Mouse (Mus musculus) limb, embryonic 14.5 days (tissue): Measurements from ENCODE around the gene Tmed11. TPM values are rescaled to one million over a fixed set of nuclear protein-coding genes. Genes with fewer than 3 reads are reported as not detected.

Experiments used
- ATAC-seq: fragments of 200-750 bp; cut with Nextera tagmentation; 2 replicates; pipeline ENCODE4 v1.8.0; 2017; ENCODE audit warnings: low read depth, moderate number of reproducible peaks, moderate TSS enrichment; ENCODE audit not compliant: low FRiP score
- DNase-seq: peaks from one replicate; pipeline ENCODE4 v3.0.0-alpha.2; 2015; ENCODE audit warnings: low spot score
- H3K27ac ChIP-seq: fragments of 300-500 bp; sonication (generic); replicated peaks from 2 replicates; pipeline ENCODE4 v1.5.1; 2014; ENCODE audit warnings: low read depth, mild to moderate bottlenecking, low read length, moderate library complexity, mixed read lengths
- H3K27me3 ChIP-seq: fragments of 300-500 bp; sonication (generic); 2 replicates; pipeline ENCODE4 v1.6.1; 2014; ENCODE audit warnings: low read length, mixed read lengths; ENCODE audit not compliant: control insufficient read depth, insufficient read depth
- H3K36me3 ChIP-seq: fragments of 300-500 bp; sonication (generic); 2 replicates; pipeline ENCODE4 v1.6.1; 2014; ENCODE audit warnings: mild to moderate bottlenecking, low read length, moderate library complexity, mixed read lengths; ENCODE audit not compliant: control insufficient read depth, insufficient read depth
- H3K4me1 ChIP-seq: fragments of 300-500 bp; sonication (generic); 2 replicates; pipeline ENCODE4 v1.6.1; 2014; ENCODE audit warnings: antibody characterized with exemption, low read length, mixed read lengths; ENCODE audit not compliant: control insufficient read depth, insufficient read depth
- H3K4me2 ChIP-seq: fragments of 300-500 bp; sonication (generic); replicated peaks from 2 replicates; pipeline ENCODE4 v1.6.1; 2014; ENCODE audit warnings: low read depth, mild to moderate bottlenecking, low read length, moderate library complexity; ENCODE audit not compliant: severe bottlenecking
- H3K4me3 ChIP-seq: fragments of 300-500 bp; sonication (generic); replicated peaks from 2 replicates; pipeline ENCODE4 v1.5.1; 2014; ENCODE audit warnings: low read length
- H3K9ac ChIP-seq: fragments of 300-500 bp; sonication (generic); 2 replicates; pipeline ENCODE4 v1.6.1; 2014; ENCODE audit warnings: mild to moderate bottlenecking, low read depth, low read length, moderate library complexity; ENCODE audit not compliant: severe bottlenecking
- H3K9me3 ChIP-seq: fragments of 300-500 bp; sonication (generic); 2 replicates; pipeline ENCODE4 v1.6.1; 2016; ENCODE audit warnings: low read length; ENCODE audit not compliant: control insufficient read depth
- POLR2A ChIP-seq: fragments of 200-500 bp; IDR thresholded peaks from 2 replicates; pipeline ENCODE4 v1.8.0; 2012; ENCODE audit warnings: inconsistent platforms, mild to moderate bottlenecking, moderate library complexity, borderline replicate concordance; ENCODE audit not compliant: insufficient read depth, insufficient read length; ENCODE audit errors: extremely low read depth
- WGBS: fragments of 180-500 bp; shearing (Covaris S2); extraction: QIAGEN DNeasy Blood & Tissue Kit; methylation state at CpG from one replicate; pipeline ENCODE4 v1.1.7; 2014; 5-methylcytosine and 5-hydroxymethylcytosine counted together
- polyA plus RNA-seq, 2 experiments: library from polyadenylated mRNA; depleted of rRNA in 1 of 2; stranded (reverse) in 1 of 2; unstranded in 1 of 2; fragments of >200 nt; fragmentation: Nextera tagmentation in 1 of 2; extraction: Ambion mirVana in 1 of 2; gene quantifications; 2 replicates each; pipeline versions ENCODE4 v1.2.1 to v1.2.3; 2012 to 2014

Tmed11 gene
- polyA plus RNA-seq, 2 experiments, result not detected

DNA sequence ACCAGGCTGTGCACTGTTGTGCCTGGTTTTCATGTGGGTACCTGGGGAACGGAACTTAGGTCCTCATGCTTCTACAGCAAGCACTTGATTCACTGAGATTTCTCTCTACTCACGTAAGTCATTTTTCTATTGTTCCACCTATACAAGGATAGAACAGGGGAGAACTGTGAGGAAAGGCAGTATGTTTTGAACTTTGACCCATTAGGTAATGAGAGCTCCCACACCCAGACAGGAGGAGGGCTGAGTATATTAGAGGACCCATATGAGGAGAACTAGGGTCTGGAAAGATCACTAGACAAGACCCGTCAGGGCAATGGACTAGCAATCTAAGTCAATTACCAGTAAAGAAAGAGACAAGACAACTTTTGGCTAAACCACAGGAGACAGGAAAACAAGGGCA, 50.5 kb downstream of the Tmed11 start:
- Histone ChIP-seq H3K9ac (no peak overlapping the region), H3K4me1 (no peaks in the 10 kb centered on the region), H3K4me2 (no peak overlapping the region), H3K9me3 (no peaks in the 10 kb centered on the region), H3K36me3 (no peaks in the 10 kb centered on the region), H3K27ac (no peak overlapping the region), H3K4me3 (no peak overlapping the region), H3K27me3 (no peaks in the 10 kb centered on the region)
- ATAC-seq, result no peak
- 83% methylated on average over 3 of the region's 3 CpGs for WGBS
- no peak for DNase-seq
- TF ChIP-seq POLR2A, result no peak

DNA sequence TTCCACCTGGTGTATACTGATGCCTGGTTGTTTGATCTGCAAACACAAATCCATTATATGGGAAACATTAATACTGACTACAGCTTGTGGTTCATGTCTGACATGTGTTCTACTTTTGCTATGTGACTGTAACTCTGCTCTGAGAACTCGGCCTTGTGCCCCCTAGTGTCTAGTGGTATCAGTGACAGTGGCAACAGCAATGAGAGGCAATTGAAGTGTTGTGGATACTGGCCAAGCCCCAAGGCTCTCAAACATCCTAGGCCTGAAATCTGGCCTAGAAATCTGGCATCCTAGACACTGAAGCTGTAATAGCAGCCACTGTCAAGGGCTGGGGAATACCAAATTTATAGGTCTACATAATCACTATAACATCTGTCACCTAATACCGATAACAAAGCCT, 51.3 kb downstream of the Tmed11 start:
- no peak for ATAC-seq
- Histone ChIP-seq H3K4me1 (no peaks in the 10 kb centered on the region), H3K4me3 (no peak overlapping the region), H3K27ac (no peak overlapping the region), H3K9ac (no peak overlapping the region), H3K27me3 (no peaks in the 10 kb centered on the region), H3K4me2 (no peak overlapping the region), H3K36me3 (no peaks in the 10 kb centered on the region), H3K9me3 (no peaks in the 10 kb centered on the region)
- 69% methylated on average over 2 of the region's 2 CpGs for WGBS
- no peak for DNase-seq
- TF ChIP-seq POLR2A, result no peak

DNA sequence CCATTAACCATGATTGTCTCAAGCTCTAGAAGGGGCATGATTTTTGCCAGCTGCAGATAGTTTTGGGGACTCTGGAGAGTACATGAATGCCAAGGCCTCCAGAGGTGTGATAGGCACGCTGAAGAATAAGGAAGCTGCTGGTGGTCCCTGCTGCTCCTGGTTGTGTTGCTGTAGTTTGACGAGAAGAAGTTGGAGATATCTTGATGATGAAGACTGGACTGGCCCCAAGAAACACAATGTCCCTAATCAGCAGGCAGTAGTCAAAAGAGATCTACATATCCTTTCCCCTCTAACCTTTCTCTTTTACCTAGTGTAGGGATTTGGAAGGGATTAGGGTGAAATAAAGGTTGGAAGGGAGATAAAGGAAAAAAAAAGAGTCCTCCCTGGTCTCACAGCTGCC, 52.6 kb downstream of the Tmed11 start:
- no peak overlapping the region for H3K9ac ChIP-seq
- no peaks in the 10 kb centered on the region for H3K36me3 ChIP-seq
- H3K4me1 ChIP-seq, result no peaks in the 10 kb centered on the region
- no peaks in the 10 kb centered on the region for H3K27me3 ChIP-seq
- H3K9me3 ChIP-seq, result no peaks in the 10 kb centered on the region
- H3K27ac ChIP-seq, result no peak overlapping the region
- no peak overlapping the region for H3K4me3 ChIP-seq
- WGBS, result 64% methylated on average over 2 of the region's 2 CpGs
- DNase-seq (no peak), ATAC-seq (no peak)
- H3K4me2 ChIP-seq, result no peak overlapping the region
- no peak for TF ChIP-seq POLR2A

DNA sequence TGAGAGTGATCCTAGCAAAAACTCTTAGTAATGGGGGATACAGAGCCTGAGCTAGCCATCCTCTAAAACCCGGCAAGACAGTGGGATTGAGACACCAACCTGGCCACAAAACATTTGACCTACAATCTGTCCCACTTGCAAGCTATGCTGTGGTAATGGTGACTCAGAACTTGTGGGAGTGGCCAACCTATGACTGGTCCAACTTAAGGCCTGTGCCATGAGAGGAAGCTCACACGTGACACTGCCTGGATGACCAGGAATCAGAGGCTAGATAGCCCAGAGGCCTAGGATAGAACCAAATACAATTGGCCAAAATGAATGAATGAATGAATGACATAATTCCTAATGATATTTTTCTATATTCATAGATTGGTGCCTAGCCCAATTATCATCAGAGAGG, 53.3 kb downstream of the Tmed11 start:
- H3K4me3 ChIP-seq, result no peak overlapping the region
- H3K4me2 ChIP-seq, result no peak overlapping the region
- no peak for DNase-seq
- no peak overlapping the region for H3K27ac ChIP-seq
- no peaks in the 10 kb centered on the region for H3K9me3 ChIP-seq
- no peak for ATAC-seq
- 85% methylated on average over 2 of the region's 2 CpGs for WGBS
- no peak overlapping the region for H3K9ac ChIP-seq
- no peaks in the 10 kb centered on the region for H3K36me3 ChIP-seq
- no peak for TF ChIP-seq POLR2A
- no peaks in the 10 kb centered on the region for H3K4me1 ChIP-seq
- no peaks in the 10 kb centered on the region for H3K27me3 ChIP-seq

DNA sequence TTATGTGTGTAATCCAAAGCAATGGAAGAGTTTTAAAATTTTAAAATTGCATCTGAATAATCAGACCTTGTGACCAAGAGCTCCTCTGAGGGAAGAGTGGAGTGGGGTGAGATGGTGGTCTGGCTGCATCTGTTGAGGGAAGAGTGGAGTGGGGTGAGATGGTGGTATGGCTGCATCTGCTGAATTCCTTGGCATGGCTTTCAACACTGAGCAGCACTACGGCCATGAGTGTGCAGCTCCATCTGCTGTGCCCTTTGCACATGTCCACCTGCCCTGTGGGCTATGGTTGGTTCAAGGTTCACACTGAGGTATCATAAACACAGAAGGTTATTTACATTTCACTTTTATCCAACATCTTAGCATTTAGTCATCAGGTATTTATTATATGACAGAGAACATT, 67.7 kb downstream of the Tmed11 start:
- Histone ChIP-seq H3K4me2 (no peak overlapping the region), H3K4me1 (no peaks in the 10 kb centered on the region), H3K9ac (no peak overlapping the region), H3K9me3 (no peaks in the 10 kb centered on the region), H3K27ac (no peak overlapping the region), H3K27me3 (no peaks in the 10 kb centered on the region), H3K36me3 (no peaks in the 10 kb centered on the region), H3K4me3 (no peak overlapping the region)
- 81% methylated on average over 1 of the region's 1 CpGs for WGBS
- DNase-seq (no peak), ATAC-seq (no peak)
- no peak for TF ChIP-seq POLR2A

Other genes with a start within 250 kb of the Tmed11 start
- 0.18 and 0.21 TPM in 2 replicates for gene Cplx1, start 245.3 kb downstream of the Tmed11 start, polyA plus RNA-seq (2012; rRNA removed)
- 0.41 and 0.67 TPM in 2 replicates for gene Cplx1, start 245.3 kb downstream of the Tmed11 start, polyA plus RNA-seq (2014; fragmentation: Nextera tagmentation; extraction: Ambion mirVana)
- 55.6 and 63.6 TPM in 2 replicates for gene Gak, start 165.6 kb downstream of the Tmed11 start, polyA plus RNA-seq (2012; rRNA removed)
- gene Gak, start 165.6 kb downstream of the Tmed11 start, polyA plus RNA-seq (2014; fragmentation: Nextera tagmentation; extraction: Ambion mirVana), result 45.2 and 46.0 TPM in 2 replicates
- 41.8 and 63.3 TPM in 2 replicates for gene Tmem175, start 165.6 kb downstream of the Tmed11 start, polyA plus RNA-seq (2012; rRNA removed)
- gene Tmem175, start 165.6 kb downstream of the Tmed11 start, polyA plus RNA-seq (2014; fragmentation: Nextera tagmentation; extraction: Ambion mirVana), result 32.8 and 35.5 TPM in 2 replicates
- 21.4 and 26.8 TPM in 2 replicates for gene Idua, start 135.0 kb downstream of the Tmed11 start, polyA plus RNA-seq (2012; rRNA removed)
- gene Idua, start 135.0 kb downstream of the Tmed11 start, polyA plus RNA-seq (2014; fragmentation: Nextera tagmentation; extraction: Ambion mirVana), result 15.6 and 17.1 TPM in 2 replicates
- 35.3 and 40.5 TPM in 2 replicates for gene Dgkq, start 125.7 kb downstream of the Tmed11 start, polyA plus RNA-seq (2012; rRNA removed)
- 12.5 and 13.3 TPM in 2 replicates for gene Dgkq, start 125.7 kb downstream of the Tmed11 start, polyA plus RNA-seq (2014; fragmentation: Nextera tagmentation; extraction: Ambion mirVana)
- 1.3 and 2.6 TPM in 2 replicates for gene Slc26a1, start 119.8 kb downstream of the Tmed11 start, polyA plus RNA-seq (2012; rRNA removed)
- gene Slc26a1, start 119.8 kb downstream of the Tmed11 start, polyA plus RNA-seq (2014; fragmentation: Nextera tagmentation; extraction: Ambion mirVana), result 1.1 and 1.4 TPM in 2 replicates
- 119 and 158 TPM in 2 replicates for gene Fgfrl1, start 103.0 kb downstream of the Tmed11 start, polyA plus RNA-seq (2012; rRNA removed)
- gene Fgfrl1, start 103.0 kb downstream of the Tmed11 start, polyA plus RNA-seq (2014; fragmentation: Nextera tagmentation; extraction: Ambion mirVana), result 46.5 and 51.8 TPM in 2 replicates
- 0.08 TPM in 1 of 2 replicates, not detected in the other for gene Rnf212, start 20.4 kb downstream of the Tmed11 start, polyA plus RNA-seq (2012; rRNA removed)
- gene Rnf212, start 20.4 kb downstream of the Tmed11 start, polyA plus RNA-seq (2014; fragmentation: Nextera tagmentation; extraction: Ambion mirVana), result not detected in 2 replicates
- gene Vmn2r8, start 13.5 kb upstream of the Tmed11 start, polyA plus RNA-seq (2012; rRNA removed), result not detected in 2 replicates
- gene Vmn2r8, start 13.5 kb upstream of the Tmed11 start, polyA plus RNA-seq (2014; fragmentation: Nextera tagmentation; extraction: Ambion mirVana), result not detected in 2 replicates
- gene Vmn2r9, start 57.2 kb upstream of the Tmed11 start, polyA plus RNA-seq (2012; rRNA removed), result not detected in 2 replicates
- gene Vmn2r9, start 57.2 kb upstream of the Tmed11 start, polyA plus RNA-seq (2014; fragmentation: Nextera tagmentation; extraction: Ambion mirVana), result not detected in 2 replicates
- gene Vmn2r10, start 211.2 kb upstream of the Tmed11 start, polyA plus RNA-seq (2012; rRNA removed), result not detected in 2 replicates
- gene Vmn2r10, start 211.2 kb upstream of the Tmed11 start, polyA plus RNA-seq (2014; fragmentation: Nextera tagmentation; extraction: Ambion mirVana), result not detected in 2 replicates